Mouse (Mus musculus) stomach, embryonic 16.5 days (tissue): ENCODE data around the gene Cep152. TPM values are rescaled to one million over a fixed set of nuclear protein-coding genes. Genes with fewer than 3 reads are reported as not detected.

Source experiments
- ATAC-seq: fragments of 200-750 bp; cut with Nextera tagmentation; 2 replicates; pipeline ENCODE4 v1.8.0; 2017; ENCODE audit warnings: moderate number of reproducible peaks, moderate TSS enrichment; ENCODE audit not compliant: insufficient read depth, low FRiP score
- H3K27ac ChIP-seq: fragments of 300-500 bp; sonication (generic); 2 replicates; pipeline ENCODE4 v1.5.1; 2014; ENCODE audit warnings: low read length
- H3K27me3 ChIP-seq: fragments of 300-500 bp; sonication (generic); 2 replicates; pipeline ENCODE4 v1.6.1; 2014; ENCODE audit warnings: low read length, control low read depth, mixed read lengths; ENCODE audit not compliant: control insufficient read depth, insufficient read depth
- H3K36me3 ChIP-seq: fragments of 300-500 bp; sonication (generic); 2 replicates; pipeline ENCODE4 v1.6.1; 2014; ENCODE audit warnings: low read length; ENCODE audit not compliant: control insufficient read depth, insufficient read depth
- H3K4me1 ChIP-seq: fragments of 300-500 bp; sonication (generic); 2 replicates; pipeline ENCODE4 v1.6.1; 2014; ENCODE audit warnings: low read length, control low read depth, mixed read lengths; ENCODE audit not compliant: control insufficient read depth, insufficient read depth
- H3K4me2 ChIP-seq: fragments of 300-500 bp; sonication (generic); 2 replicates; pipeline ENCODE4 v1.6.1; 2014; ENCODE audit warnings: low read depth, low read length, mixed read lengths
- H3K4me3 ChIP-seq: fragments of 300-500 bp; sonication (generic); replicated peaks from 2 replicates; pipeline ENCODE4 v1.5.1; 2014; ENCODE audit warnings: mild to moderate bottlenecking, low read length
- H3K9ac ChIP-seq: fragments of 300-500 bp; sonication (generic); 2 replicates; pipeline ENCODE4 v1.6.1; 2014; ENCODE audit warnings: low read length
- H3K9me3 ChIP-seq: fragments of 300-500 bp; sonication (generic); replicated peaks from 2 replicates; pipeline ENCODE4 v1.6.1; 2016; ENCODE audit warnings: low read length, control low read depth; ENCODE audit not compliant: control insufficient read depth
- WGBS: fragments of 180-500 bp; shearing (Covaris S2); extraction: QIAGEN DNeasy Blood & Tissue Kit; methylation state at CpG from one replicate; pipeline ENCODE4 v1.1.7; 2014; 5-methylcytosine and 5-hydroxymethylcytosine counted together
- polyA plus RNA-seq: library from polyadenylated mRNA; unstranded; fragments of >200 nt; fragmentation: Nextera tagmentation; extraction: Ambion mirVana; gene quantifications from 2 replicates; pipeline ENCODE4 v1.2.1, GENCODE M21; 2015

Gene Cep152
- polyA plus RNA-seq, 1 experiment from 2014 or later, result 5.2 TPM

DNA sequence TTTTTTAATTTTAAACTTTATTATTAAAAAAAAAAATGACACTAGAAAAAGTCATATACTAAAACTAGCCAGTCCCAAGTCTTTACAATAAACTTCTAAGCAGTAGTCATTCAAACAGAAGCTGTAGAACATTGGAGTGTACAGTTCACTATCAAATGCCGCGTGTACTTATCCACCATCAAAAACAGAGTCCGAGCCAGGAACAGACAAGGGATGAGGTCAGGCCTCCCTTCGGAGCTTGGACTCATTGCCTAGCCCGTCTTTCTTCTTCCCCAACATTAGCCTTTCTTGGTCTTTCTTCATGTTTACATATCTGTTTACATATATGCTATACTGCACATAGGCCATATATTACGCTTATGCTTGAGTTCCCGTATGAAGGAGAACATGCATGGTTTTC, 9.5 kb downstream of the Cep152 start:
- WGBS, result 80% methylated on average over 7 of the region's 7 CpGs
- peaks cover 8% of the 10 kb centered on the region; the same call in 1 of the 2 replicates for H3K36me3 ChIP-seq

DNA sequence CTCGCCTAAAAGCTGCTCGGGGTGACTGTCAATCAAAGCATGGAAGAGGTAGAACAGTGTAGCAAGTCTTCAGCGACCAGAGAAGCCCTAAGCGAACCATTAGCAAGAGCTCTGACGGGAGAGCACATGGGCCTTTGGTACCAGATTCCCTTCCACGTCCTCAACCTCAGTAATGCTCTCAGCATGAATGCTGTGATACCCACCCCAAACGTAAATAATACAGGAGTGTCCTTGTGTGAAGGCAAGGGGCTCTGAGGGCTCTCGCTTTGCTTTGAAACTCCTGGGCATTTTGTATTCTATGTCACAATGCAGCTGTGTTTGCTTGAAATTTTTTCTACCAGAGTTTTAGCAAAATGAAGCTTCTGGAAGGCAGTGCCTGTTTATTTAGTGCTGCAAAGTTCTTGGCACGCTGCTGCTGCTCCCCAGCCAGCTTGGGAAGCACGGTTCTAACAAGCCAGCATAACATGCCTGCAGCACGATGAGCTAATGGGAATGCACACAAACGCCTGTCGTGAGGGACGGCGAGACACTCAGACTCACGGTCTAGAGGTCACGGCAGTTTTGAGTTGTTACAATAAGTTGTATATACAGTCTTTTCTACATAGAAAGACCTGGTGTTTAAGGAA, 18.6 kb downstream of the Cep152 start:
- no peaks in the 10 kb centered on the region for H3K9me3 ChIP-seq
- no peak for ATAC-seq
- H3K27ac ChIP-seq, result no peak overlapping the region
- peaks cover 6% of the 10 kb centered on the region; the same call in 1 of the 2 replicates for H3K36me3 ChIP-seq
- H3K27me3 ChIP-seq, result no peaks in the 10 kb centered on the region
- no peaks in the 10 kb centered on the region for H3K4me1 ChIP-seq
- 52% methylated on average over 17 of the region's 17 CpGs for WGBS
- no peak overlapping the region for H3K4me2 ChIP-seq
- H3K4me3 ChIP-seq, result no peak overlapping the region
- no peak overlapping the region for H3K9ac ChIP-seq

More for the DNA sequence above, 9.5 kb downstream of the Cep152 start:
- Histone ChIP-seq H3K27ac (no peak overlapping the region), H3K4me1 (no peaks in the 10 kb centered on the region), H3K27me3 (no peaks in the 10 kb centered on the region), H3K4me3 (no peak overlapping the region), H3K9me3 (no peaks in the 10 kb centered on the region), H3K9ac (no peak overlapping the region), H3K4me2 (no peak overlapping the region)
- ATAC-seq, result no peak

DNA sequence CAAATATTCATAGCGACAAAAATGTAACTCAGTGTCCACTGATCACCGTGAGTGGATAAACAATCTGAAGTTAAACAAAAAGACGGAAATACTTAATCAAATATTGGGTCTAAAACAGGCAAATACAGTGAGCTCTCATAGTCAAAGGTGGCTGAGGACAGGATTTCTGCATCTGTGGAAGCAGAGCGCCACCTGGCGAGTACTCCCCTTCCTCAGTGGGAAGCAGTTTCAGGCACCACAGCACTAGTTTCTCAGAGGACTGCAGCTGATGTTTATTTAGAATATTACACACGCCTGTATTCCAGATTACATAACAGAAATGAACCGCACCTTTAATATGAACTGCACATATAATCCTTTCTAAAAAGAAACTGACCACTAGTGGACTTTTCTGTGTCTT, 20.3 kb downstream of the Cep152 start:
- no peaks in the 10 kb centered on the region for H3K27me3 ChIP-seq
- H3K4me1 ChIP-seq, result no peaks in the 10 kb centered on the region
- no peak overlapping the region for H3K27ac ChIP-seq
- ATAC-seq, result peak; percentile 50; the same call in 1 of the 2 replicates
- H3K9me3 ChIP-seq, result no peaks in the 10 kb centered on the region
- no peak overlapping the region for H3K4me2 ChIP-seq
- no peak overlapping the region for H3K9ac ChIP-seq
- H3K4me3 ChIP-seq, result no peak overlapping the region
- peaks cover 10% of the 10 kb centered on the region; the same call in 1 of the 2 replicates for H3K36me3 ChIP-seq
- WGBS, result 52% methylated on average over 7 of the region's 7 CpGs

DNA sequence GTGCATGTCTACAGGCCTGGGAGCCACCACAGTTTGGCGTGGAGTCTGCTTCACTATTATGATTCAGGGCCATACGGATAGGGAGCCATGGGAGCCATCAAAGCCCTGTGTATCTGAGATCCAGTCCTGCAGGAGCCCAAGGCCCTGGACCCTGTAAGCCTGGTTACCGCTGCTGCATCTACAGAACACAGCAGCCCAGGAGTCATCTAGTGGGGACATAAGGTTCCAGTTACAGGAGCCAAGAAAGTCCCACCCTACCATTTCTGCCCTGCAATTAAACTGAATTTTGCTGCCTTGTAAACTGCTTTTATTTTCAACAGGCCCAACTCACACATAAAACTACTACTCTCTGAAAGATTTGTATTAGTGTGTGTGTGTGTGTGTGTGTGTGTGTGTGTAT, 21.9 kb downstream of the Cep152 start:
- no peak for ATAC-seq
- Histone ChIP-seq H3K4me2 (no peak overlapping the region), H3K4me1 (no peaks in the 10 kb centered on the region), H3K27ac (no peak overlapping the region), H3K27me3 (no peaks in the 10 kb centered on the region), H3K36me3 (peaks cover 10% of the 10 kb centered on the region; the same call in 1 of the 2 replicates), H3K9ac (no peak overlapping the region), H3K9me3 (no peaks in the 10 kb centered on the region), H3K4me3 (no peak overlapping the region)
- 95% methylated on average over 3 of the region's 3 CpGs for WGBS

GRCm38 (mm10) chr2:125598958-125599357, 26.0 kb downstream of the Cep152 start:
- peaks cover 10% of the 10 kb centered on the region; the same call in 1 of the 2 replicates for H3K36me3 ChIP-seq
- no peak overlapping the region for H3K9ac ChIP-seq
- no peaks in the 10 kb centered on the region for H3K27me3 ChIP-seq
- H3K27ac ChIP-seq, result no peak overlapping the region
- ATAC-seq, result no peak
- no peaks in the 10 kb centered on the region for H3K4me1 ChIP-seq
- no peak overlapping the region for H3K4me2 ChIP-seq
- no peaks in the 10 kb centered on the region for H3K9me3 ChIP-seq
- 86% methylated on average over 4 of the region's 4 CpGs for WGBS
- no peak overlapping the region for H3K4me3 ChIP-seq

GRCm38 (mm10) chr2:125598251-125598650, 26.7 kb downstream of the Cep152 start:
- Histone ChIP-seq H3K4me3 (no peak overlapping the region), H3K9me3 (no peaks in the 10 kb centered on the region), H3K9ac (no peak overlapping the region), H3K4me1 (no peaks in the 10 kb centered on the region), H3K36me3 (peaks cover 10% of the 10 kb centered on the region; the same call in 1 of the 2 replicates), H3K27me3 (no peaks in the 10 kb centered on the region), H3K4me2 (no peak overlapping the region), H3K27ac (no peak overlapping the region)
- no peak for ATAC-seq
- 77% methylated on average over 6 of the region's 6 CpGs for WGBS

GRCm38 (mm10) chr2:125594786-125595185, 30.1 kb downstream of the Cep152 start:
- H3K4me1 ChIP-seq, result no peaks in the 10 kb centered on the region
- no peaks in the 10 kb centered on the region for H3K9me3 ChIP-seq
- no peak overlapping the region for H3K4me3 ChIP-seq
- H3K27me3 ChIP-seq, result no peaks in the 10 kb centered on the region
- no peak overlapping the region for H3K27ac ChIP-seq
- 0 out of 2 replicates have a peak, but pooled peaks cover 2% of the 10 kb centered on the region for H3K36me3 ChIP-seq
- no peak overlapping the region for H3K4me2 ChIP-seq
- no peak for ATAC-seq
- 95% methylated on average over 12 of the region's 12 CpGs for WGBS
- H3K9ac ChIP-seq, result no peak overlapping the region

GRCm38 (mm10) chr2:125594072-125594471, 30.8 kb downstream of the Cep152 start:
- H3K9ac ChIP-seq, result no peak overlapping the region
- H3K27me3 ChIP-seq, result no peaks in the 10 kb centered on the region
- H3K4me3 ChIP-seq, result no peak overlapping the region
- H3K4me1 ChIP-seq, result no peaks in the 10 kb centered on the region
- H3K4me2 ChIP-seq, result no peak overlapping the region
- no peaks in the 10 kb centered on the region for H3K9me3 ChIP-seq
- no peak for ATAC-seq
- 80% methylated on average over 6 of the region's 6 CpGs for WGBS
- no peak overlapping the region for H3K27ac ChIP-seq
- H3K36me3 ChIP-seq, result 0 out of 2 replicates have a peak, but pooled peaks cover 2% of the 10 kb centered on the region

DNA sequence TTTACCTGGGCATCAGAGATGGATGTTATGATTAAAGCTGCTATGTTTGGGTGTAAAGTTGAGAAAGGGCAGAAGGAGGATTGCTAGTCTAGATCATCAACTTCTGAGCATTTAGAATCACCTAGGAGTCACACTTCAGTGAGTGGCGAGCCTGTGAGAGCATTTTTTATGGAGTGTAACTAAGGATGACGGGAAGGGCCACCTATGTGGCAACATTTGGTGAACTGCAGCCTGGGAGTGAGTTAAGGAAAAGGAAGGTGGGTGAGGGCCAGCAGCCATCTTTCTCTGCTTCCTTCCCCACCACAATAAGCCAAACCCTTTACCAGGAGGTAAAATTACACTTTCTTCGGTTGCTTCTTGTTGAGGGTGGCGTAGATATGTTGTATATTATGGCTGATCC, 33.0 kb downstream of the Cep152 start:
- no peak overlapping the region for H3K4me2 ChIP-seq
- 95% methylated on average over 4 of the region's 4 CpGs for WGBS
- H3K36me3 ChIP-seq, result peaks cover 7% of the 10 kb centered on the region; the same call in 1 of the 2 replicates
- no peaks in the 10 kb centered on the region for H3K4me1 ChIP-seq
- no peak for ATAC-seq
- no peaks in the 10 kb centered on the region for H3K27me3 ChIP-seq
- H3K9ac ChIP-seq, result no peak overlapping the region
- H3K27ac ChIP-seq, result no peak overlapping the region
- no peaks in the 10 kb centered on the region for H3K9me3 ChIP-seq
- H3K4me3 ChIP-seq, result no peak overlapping the region
